Mouse (Mus musculus) embryonic facial prominence, embryonic 15.5 days (tissue): ENCODE data around the gene Rsph14. TPM values are rescaled to one million over a fixed set of nuclear protein-coding genes. Genes with fewer than 3 reads are reported as not detected.
A peak's percentile ranks its signal among the peaks of the same experiment; 100 is the strongest.

Experiments
- ATAC-seq: fragments of 200-750 bp; cut with Nextera tagmentation; 2 replicates; pipeline ENCODE4 v1.8.0; 2017; ENCODE audit warnings: low read depth, moderate TSS enrichment; ENCODE audit not compliant: insufficient number of reproducible peaks, low FRiP score, low TSS enrichment
- H3K27ac ChIP-seq: fragments of 300-500 bp; sonication (generic); replicated peaks from 2 replicates; pipeline ENCODE4 v1.5.1; 2015; ENCODE audit warnings: mild to moderate bottlenecking, inconsistent platforms
- H3K27me3 ChIP-seq: fragments of 300-500 bp; sonication (generic); 2 replicates; pipeline ENCODE4 v1.6.1; 2015; ENCODE audit warnings: inconsistent platforms
- H3K36me3 ChIP-seq: fragments of 300-500 bp; sonication (generic); 2 replicates; pipeline ENCODE4 v1.6.1; 2015; ENCODE audit warnings: mild to moderate bottlenecking, inconsistent platforms
- H3K4me1 ChIP-seq: fragments of 300-500 bp; sonication (generic); 2 replicates; pipeline ENCODE4 v1.6.1; 2015; ENCODE audit warnings: inconsistent platforms
- H3K4me2 ChIP-seq: fragments of 300-500 bp; sonication (generic); replicated peaks from 2 replicates; pipeline ENCODE4 v1.6.1; 2015; ENCODE audit warnings: mild to moderate bottlenecking, inconsistent platforms
- H3K4me3 ChIP-seq: fragments of 300-500 bp; sonication (generic); replicated peaks from 2 replicates; pipeline ENCODE4 v1.5.1; 2015; ENCODE audit warnings: mild to moderate bottlenecking, inconsistent platforms
- H3K9ac ChIP-seq: fragments of 300-500 bp; sonication (generic); 2 replicates; pipeline ENCODE4 v1.6.1; 2015; ENCODE audit warnings: inconsistent platforms
- H3K9me3 ChIP-seq: fragments of 300-500 bp; sonication (generic); replicated peaks from 2 replicates; pipeline ENCODE4 v1.6.1; 2016; ENCODE audit warnings: inconsistent platforms
- WGBS: fragments of 180-500 bp; shearing (Covaris S2); methylation state at CpG from one replicate; pipeline ENCODE4 v1.1.7; 2015; 5-methylcytosine and 5-hydroxymethylcytosine counted together
- polyA plus RNA-seq: library from polyadenylated mRNA; unstranded; fragments of >200 nt; fragmentation: Nextera tagmentation; extraction: Ambion mirVana; gene quantifications from 2 replicates; pipeline ENCODE4 v1.2.1, GENCODE M21; 2015

The Rsph14 gene
- polyA plus RNA-seq, 1 experiment from 2014 or later: 6.9 TPM

DNA sequence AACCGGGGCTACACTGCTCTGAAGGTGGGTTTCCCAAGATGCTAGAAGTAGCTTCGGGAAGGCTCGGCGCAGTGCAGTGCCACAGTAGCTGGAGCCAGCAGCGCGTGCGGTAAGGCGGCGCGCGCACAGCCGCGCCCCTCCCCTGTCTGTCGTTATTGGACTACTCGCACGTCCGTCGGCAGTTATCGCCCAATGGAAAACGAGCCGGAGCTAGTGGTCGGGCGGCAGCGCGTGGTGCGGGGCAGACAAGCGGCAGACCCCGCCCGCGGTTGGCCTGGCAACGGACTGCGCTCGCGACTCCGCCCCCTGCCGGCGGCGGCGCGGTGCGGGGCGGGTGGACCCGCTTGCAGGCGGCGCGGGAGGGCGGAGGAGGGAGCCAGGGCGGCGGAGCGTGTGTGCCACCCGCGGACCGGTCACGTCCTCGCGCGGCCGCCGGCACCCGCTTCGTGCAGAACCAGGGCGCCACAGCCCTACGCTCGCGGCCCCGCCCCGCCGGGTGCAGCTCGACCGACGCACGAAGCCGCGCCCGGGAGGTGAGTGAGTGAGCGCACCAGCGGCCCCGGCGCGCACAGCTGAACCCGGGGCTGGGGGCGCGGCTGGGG is 65.4 kb downstream of the Rsph14 start, which contains the start of gene Gnaz:
Gene Gnaz, plus strand, starts transcription at position 328 of the 602 bp plus-strand sequence.
- under 1% methylated on average over 66 of the region's 83 CpGs for WGBS
- H3K9me3 ChIP-seq: no peaks in the 10 kb centered on the region
- peak within 1 kb of the TSS; percentile 68 for H3K4me3 ChIP-seq
- peak within 1 kb of the TSS; percentile 23 for H3K9ac ChIP-seq
- peaks cover 14% of the 10 kb centered on the region for H3K4me1 ChIP-seq
- H3K4me2 ChIP-seq: peak within 1 kb of the TSS; percentile 96
- ATAC-seq: peak; percentile 97
- H3K36me3 ChIP-seq: no peaks in the 10 kb centered on the region
- H3K27ac ChIP-seq: no peak within 1 kb of the TSS
- peaks cover 28% of the 10 kb centered on the region for H3K27me3 ChIP-seq

DNA sequence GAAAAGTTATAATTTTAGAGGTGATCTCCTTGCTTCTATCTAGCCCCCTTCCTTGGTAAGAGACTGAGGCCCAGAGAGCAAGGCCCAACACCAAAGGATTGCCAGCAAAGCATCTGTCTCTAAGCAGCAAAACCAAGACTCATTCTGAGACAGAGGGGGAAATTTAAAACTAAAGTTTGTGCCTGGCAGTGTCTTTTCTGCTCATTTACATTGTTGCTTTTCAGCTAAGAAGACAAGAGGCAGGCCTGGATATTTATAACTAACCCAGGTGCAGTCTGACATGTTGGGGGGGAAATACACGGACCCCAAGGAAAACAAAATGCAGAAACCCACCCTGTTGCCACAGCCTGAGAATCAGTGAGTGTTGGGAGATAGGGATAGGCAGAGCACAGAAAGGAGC is 68.0 kb downstream of the Rsph14 start:
- H3K27ac ChIP-seq: no peak overlapping the region
- H3K4me2 ChIP-seq: no peak overlapping the region
- H3K4me3 ChIP-seq: no peak overlapping the region
- H3K4me1 ChIP-seq: peaks cover 14% of the 10 kb centered on the region
- H3K36me3 ChIP-seq: no peaks in the 10 kb centered on the region
- H3K9ac ChIP-seq: no peak overlapping the region
- 67% methylated on average over 1 of the region's 1 CpGs for WGBS
- H3K9me3 ChIP-seq: no peaks in the 10 kb centered on the region
- no peak for ATAC-seq
- peaks cover 28% of the 10 kb centered on the region for H3K27me3 ChIP-seq

DNA sequence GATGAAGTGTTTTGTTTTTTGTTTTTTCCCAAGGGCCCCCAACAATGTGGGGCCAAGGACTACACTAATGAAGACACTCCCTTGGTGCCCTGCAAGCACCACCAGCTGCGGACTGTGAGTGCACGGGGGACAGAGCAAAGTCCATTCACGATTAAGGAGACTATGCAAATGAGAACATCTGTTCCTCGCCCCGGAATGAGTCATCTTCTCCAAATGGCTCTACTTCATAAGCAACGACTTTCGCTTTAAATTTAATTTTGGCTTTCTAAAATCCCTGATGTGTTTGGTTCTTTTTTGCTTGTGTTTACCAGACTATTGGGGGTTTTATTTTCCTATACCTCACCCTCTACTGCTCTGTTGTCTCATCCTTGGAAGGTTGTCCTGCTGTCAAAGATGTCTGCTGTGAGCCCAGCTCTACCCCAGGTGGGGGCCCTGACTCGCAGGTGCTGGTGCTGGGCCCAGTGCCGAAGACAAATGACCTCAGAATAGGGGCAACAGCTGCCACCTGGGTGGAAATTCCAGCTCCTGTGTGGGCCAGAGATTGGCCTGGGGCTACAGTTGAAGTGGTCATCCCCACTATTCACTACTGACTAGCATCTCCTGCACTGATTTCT is 79.4 kb downstream of the Rsph14 start:
- H3K36me3 ChIP-seq: no peaks in the 10 kb centered on the region
- H3K9me3 ChIP-seq: no peaks in the 10 kb centered on the region
- H3K27ac ChIP-seq: no peak overlapping the region
- no peak overlapping the region for H3K4me2 ChIP-seq
- H3K4me3 ChIP-seq: no peak overlapping the region
- H3K9ac ChIP-seq: no peak overlapping the region
- WGBS: 30% methylated on average over 9 of the region's 9 CpGs
- peaks cover 6% of the 10 kb centered on the region; the same call in 1 of the 2 replicates for H3K4me1 ChIP-seq
- ATAC-seq: peak; percentile 71
- no peaks in the 10 kb centered on the region for H3K27me3 ChIP-seq

DNA sequence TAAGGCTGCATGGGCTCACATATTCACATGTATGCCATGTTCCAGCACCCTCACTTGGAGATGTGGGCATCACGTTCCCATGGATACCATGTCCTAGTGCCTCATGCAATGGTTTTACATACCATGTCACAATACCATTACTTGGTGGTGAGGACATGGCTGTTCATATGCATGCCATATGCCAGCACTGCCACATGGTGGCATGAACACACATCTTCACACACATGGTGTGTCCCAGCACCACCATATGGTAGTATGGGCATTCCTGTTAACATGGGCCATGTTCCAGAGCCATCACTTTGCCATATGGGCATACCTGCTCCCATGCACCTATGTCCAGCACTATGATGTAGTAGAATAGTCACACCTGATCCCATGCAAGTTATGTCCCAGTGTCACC is 91.6 kb downstream of the Rsph14 start:
- no peaks in the 10 kb centered on the region for H3K36me3 ChIP-seq
- ATAC-seq: no peak
- no peak overlapping the region for H3K27ac ChIP-seq
- H3K9me3 ChIP-seq: no peaks in the 10 kb centered on the region
- H3K4me2 ChIP-seq: no peak overlapping the region
- H3K4me1 ChIP-seq: no peaks in the 10 kb centered on the region
- no peaks in the 10 kb centered on the region for H3K27me3 ChIP-seq
- no peak overlapping the region for H3K4me3 ChIP-seq
- H3K9ac ChIP-seq: no peak overlapping the region
- WGBS: 82% methylated on average over 1 of the region's 1 CpGs

DNA sequence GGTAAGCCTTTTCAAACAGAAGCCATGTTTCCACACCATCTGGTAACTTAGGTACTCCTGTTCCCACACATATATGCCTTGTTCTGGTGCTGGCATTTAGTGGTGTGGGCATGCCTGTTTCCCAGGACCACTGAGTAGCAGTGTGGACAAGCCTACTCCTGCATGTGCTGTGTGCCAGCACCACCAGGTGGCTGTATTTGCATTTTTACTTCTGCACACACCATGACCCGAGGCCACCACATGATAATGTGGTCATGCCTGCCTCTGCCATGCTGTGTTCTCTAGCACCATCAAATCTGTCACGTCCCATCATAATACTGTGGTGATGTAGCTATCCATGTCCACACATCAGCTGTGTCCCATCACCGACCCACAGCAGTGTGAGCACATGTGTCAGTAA is 93.1 kb downstream of the Rsph14 start:
- Histone ChIP-seq H3K36me3 (no peaks in the 10 kb centered on the region), H3K27ac (no peak overlapping the region), H3K9ac (no peak overlapping the region), H3K4me1 (no peaks in the 10 kb centered on the region), H3K27me3 (no peaks in the 10 kb centered on the region), H3K9me3 (no peaks in the 10 kb centered on the region), H3K4me2 (no peak overlapping the region), H3K4me3 (no peak overlapping the region)
- WGBS: 53% methylated on average over 3 of the region's 3 CpGs
- ATAC-seq: no peak

DNA sequence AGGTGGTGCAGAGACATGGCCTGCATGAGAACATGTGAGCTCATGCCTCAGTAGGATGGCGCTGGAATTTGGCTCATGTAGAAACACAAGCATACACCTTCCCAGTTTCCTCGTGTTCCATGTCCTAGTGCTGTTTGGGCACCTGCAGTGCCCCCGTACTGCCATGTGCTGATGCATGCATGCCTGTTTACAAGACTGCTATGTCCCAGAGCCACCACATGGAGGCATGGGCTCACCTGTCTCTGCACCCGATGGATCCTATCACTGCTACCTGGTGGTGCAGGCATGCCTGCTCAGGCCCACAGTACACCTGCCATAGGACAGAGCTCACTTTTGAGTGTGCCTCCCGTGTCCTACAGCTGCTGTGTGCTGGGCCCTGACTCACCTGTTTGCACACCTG is 94.0 kb downstream of the Rsph14 start:
- Histone ChIP-seq H3K27ac (no peak overlapping the region), H3K4me1 (no peaks in the 10 kb centered on the region), H3K36me3 (no peaks in the 10 kb centered on the region), H3K9me3 (no peaks in the 10 kb centered on the region), H3K9ac (no peak overlapping the region), H3K4me3 (no peak overlapping the region), H3K27me3 (no peaks in the 10 kb centered on the region), H3K4me2 (no peak overlapping the region)
- no peak for ATAC-seq
- 56% methylated on average over 5 of the region's 5 CpGs for WGBS

DNA sequence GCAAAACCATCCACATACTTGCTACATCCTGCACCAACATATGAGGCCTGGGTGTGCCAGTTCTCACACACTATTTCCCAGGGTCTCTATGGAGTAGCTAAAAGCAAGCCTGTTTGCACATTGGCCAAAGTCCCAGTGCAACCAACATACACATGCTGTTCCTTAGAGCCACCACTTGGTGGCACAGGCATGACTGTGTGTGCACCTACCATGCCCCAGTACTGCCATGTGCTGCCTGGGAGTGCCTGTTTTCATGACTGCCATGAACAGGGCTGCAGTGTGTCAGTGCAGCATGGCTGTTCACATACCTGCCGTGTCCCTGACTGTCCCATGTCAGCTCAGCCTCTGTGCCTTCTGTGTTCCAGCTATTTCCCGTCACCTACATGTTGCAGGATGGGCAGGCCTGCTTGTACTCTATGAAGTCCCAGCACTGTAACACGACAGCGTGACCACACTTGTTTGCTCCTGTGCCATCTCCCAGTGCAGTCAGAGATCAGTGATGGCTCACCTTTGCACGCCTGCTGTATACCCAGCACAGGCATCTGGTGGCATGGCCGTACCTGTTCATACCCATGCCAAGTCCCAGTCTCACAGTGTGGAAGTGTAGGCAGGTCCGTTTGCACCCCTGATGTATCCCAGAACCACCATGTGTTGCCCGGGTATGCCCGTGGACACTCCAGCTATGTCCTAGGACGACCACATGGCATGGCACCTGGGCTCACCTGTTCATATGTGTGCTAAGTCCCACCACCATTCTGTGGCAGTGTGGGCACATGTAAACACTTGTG is 95.2 kb downstream of the Rsph14 start:
- ATAC-seq: no peak
- Histone ChIP-seq H3K9me3 (no peaks in the 10 kb centered on the region), H3K4me2 (no peak overlapping the region), H3K4me3 (no peak overlapping the region), H3K27me3 (no peaks in the 10 kb centered on the region), H3K36me3 (no peaks in the 10 kb centered on the region), H3K9ac (no peak overlapping the region), H3K4me1 (no peaks in the 10 kb centered on the region), H3K27ac (no peak overlapping the region)
- 77% methylated on average over 10 of the region's 10 CpGs for WGBS

DNA sequence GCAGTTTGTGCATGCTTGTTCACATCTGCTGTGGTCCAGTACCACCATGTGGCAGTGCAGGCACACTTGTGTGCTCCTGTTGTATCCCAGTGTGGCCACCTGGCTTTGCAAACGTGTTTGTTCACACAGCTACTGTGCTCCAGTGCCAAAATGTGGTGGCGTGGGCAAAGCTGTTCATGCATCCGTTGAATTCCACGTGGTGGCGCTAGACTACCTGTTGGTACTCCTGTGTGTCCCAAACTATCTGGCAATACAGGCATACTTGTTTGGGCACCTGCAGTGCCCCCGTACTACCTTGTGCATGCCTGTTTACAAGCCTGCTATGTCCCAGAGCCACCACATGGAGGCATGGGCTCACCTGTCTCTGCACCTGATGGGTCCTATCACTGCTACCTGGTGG is 97.4 kb downstream of the Rsph14 start:
- Histone ChIP-seq H3K27me3 (no peaks in the 10 kb centered on the region), H3K36me3 (no peaks in the 10 kb centered on the region), H3K9ac (no peak overlapping the region), H3K9me3 (no peaks in the 10 kb centered on the region), H3K4me2 (no peak overlapping the region), H3K4me1 (no peaks in the 10 kb centered on the region), H3K4me3 (no peak overlapping the region), H3K27ac (no peak overlapping the region)
- no peak for ATAC-seq
- 30% methylated on average over 6 of the region's 6 CpGs for WGBS

DNA sequence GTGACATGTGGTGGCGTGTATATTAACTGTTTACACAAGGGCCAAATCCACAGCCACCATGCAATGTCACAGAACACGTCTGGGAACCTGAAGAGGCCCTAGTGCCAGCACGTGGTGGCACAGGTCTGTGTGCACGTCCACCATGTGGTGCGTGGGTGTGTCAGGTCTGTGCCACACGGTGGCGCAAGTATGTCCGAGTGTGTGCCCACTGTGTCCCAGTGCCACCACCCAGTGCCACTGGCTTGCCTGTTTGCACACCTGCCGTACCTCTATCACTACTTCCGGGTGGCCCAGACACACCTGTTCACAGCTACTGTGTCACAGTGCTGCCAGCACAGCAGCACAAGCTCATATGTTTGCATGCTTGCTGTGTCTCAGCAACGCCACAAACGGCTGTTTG is 97.9 kb downstream of the Rsph14 start:
- no peaks in the 10 kb centered on the region for H3K27me3 ChIP-seq
- no peaks in the 10 kb centered on the region for H3K9me3 ChIP-seq
- H3K9ac ChIP-seq: no peak overlapping the region
- no peak for ATAC-seq
- H3K36me3 ChIP-seq: no peaks in the 10 kb centered on the region
- no peak overlapping the region for H3K4me2 ChIP-seq
- H3K27ac ChIP-seq: no peak overlapping the region
- WGBS: 71% methylated on average over 12 of the region's 12 CpGs
- H3K4me1 ChIP-seq: no peaks in the 10 kb centered on the region
- H3K4me3 ChIP-seq: no peak overlapping the region

DNA sequence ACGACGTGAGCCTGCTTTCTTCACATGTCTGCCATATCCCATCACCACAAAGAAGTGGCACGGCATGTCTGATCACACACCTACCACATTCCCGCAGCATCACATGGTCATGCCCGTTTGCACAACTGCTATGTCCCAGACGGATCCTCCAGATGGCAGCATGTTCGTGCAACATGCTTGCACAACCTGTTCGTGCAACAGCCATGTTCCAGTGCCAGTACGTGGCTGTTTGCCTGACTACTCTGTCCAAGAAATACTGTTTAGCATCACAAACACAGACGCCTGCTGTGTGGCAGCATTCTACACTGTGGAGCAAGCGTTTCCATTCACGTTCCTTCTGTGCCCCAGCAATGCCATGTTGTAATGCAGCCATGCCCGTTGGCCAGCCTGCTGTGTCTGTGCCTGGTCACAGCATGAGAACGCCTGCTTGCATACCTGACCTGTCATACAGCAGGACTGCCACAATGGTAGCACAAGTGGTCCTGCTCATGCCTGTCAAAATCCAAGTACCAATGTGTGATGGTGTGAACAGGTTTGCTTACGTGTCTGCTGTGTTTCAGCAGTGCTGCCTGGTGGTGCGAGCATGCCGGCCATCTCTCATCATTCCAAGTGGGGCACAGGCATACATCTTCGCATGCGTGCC is 98.7 kb downstream of the Rsph14 start:
- Histone ChIP-seq H3K36me3 (no peaks in the 10 kb centered on the region), H3K4me1 (no peaks in the 10 kb centered on the region), H3K27me3 (no peaks in the 10 kb centered on the region), H3K27ac (no peak overlapping the region), H3K9ac (no peak overlapping the region), H3K4me3 (no peak overlapping the region), H3K4me2 (no peak overlapping the region), H3K9me3 (no peaks in the 10 kb centered on the region)
- WGBS: 80% methylated on average over 19 of the region's 19 CpGs
- ATAC-seq: no peak

DNA sequence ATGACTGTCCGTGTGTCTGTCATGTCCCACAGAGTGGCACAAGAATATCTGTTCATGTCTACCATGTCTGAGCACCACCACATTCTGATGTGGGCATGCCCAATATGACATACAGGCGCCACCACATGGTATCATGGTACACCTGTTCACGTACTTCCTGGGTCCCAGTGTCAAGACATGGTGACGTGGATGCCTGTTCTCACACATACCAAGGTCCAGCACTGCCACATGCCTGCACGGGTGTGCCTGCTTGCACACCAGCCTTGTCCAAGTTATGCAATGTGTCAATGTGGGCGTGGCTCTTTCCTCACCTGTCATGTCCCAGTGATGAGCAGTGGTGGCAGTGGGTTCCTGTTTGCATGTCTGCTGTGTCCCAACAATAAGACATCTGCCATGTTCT is 99.9 kb downstream of the Rsph14 start:
- H3K4me3 ChIP-seq: no peak overlapping the region
- H3K4me1 ChIP-seq: no peaks in the 10 kb centered on the region
- ATAC-seq: no peak
- H3K9me3 ChIP-seq: no peaks in the 10 kb centered on the region
- no peaks in the 10 kb centered on the region for H3K36me3 ChIP-seq
- H3K9ac ChIP-seq: no peak overlapping the region
- no peak overlapping the region for H3K4me2 ChIP-seq
- WGBS: 78% methylated on average over 6 of the region's 6 CpGs
- no peak overlapping the region for H3K27ac ChIP-seq
- H3K27me3 ChIP-seq: no peaks in the 10 kb centered on the region
